Mouse (Mus musculus) hindbrain, embryonic 16.5 days (tissue): Measurements from ENCODE around the gene Zic5. TPM values are rescaled to one million over a fixed set of nuclear protein-coding genes. Genes with fewer than 3 reads are reported as not detected.
A peak's percentile ranks its signal among the peaks of the same experiment; 100 is the strongest.
"Not testable (repeated sequence)": the region's sequence is repeated elsewhere in the genome, so short reads cannot be mapped to it uniquely, and the experiment has no call there.

Experiments
- ATAC-seq: fragments of 200-750 bp; cut with Nextera tagmentation; 2 replicates; pipeline ENCODE4 v1.8.0; 2017; ENCODE audit warnings: moderate TSS enrichment, moderate library complexity
- H3K27ac ChIP-seq: fragments of 300-500 bp; sonication (generic); 2 replicates; pipeline ENCODE4 v1.5.1; 2014; ENCODE audit warnings: low read depth, mild to moderate bottlenecking, control low read depth, low read length, moderate library complexity
- H3K27me3 ChIP-seq: fragments of 300-500 bp; sonication (generic); replicated peaks from 2 replicates; pipeline ENCODE4 v1.6.1; 2014; ENCODE audit warnings: low read length; ENCODE audit not compliant: control insufficient read depth, insufficient read depth
- H3K36me3 ChIP-seq: fragments of 300-500 bp; sonication (generic); 2 replicates; pipeline ENCODE4 v1.6.1; 2014; ENCODE audit warnings: mild to moderate bottlenecking, low read length, moderate library complexity, mixed read lengths; ENCODE audit not compliant: control insufficient read depth, insufficient read depth
- H3K4me1 ChIP-seq: fragments of 300-500 bp; sonication (generic); 2 replicates; pipeline ENCODE4 v1.6.1; 2014; ENCODE audit warnings: low read depth, low read length; ENCODE audit not compliant: control insufficient read depth, insufficient read depth
- H3K4me2 ChIP-seq: fragments of 300-500 bp; sonication (generic); 2 replicates; pipeline ENCODE4 v1.6.1; 2014; ENCODE audit warnings: mild to moderate bottlenecking, low read length, control low read depth, moderate library complexity
- H3K4me3 ChIP-seq: fragments of 300-500 bp; sonication (generic); 2 replicates; pipeline ENCODE4 v1.5.1; 2014; ENCODE audit warnings: mild to moderate bottlenecking, low read length, control low read depth, moderate library complexity
- H3K9ac ChIP-seq: fragments of 300-500 bp; sonication (generic); 2 replicates; pipeline ENCODE4 v1.6.1; 2014; ENCODE audit warnings: low read depth, mild to moderate bottlenecking, control low read depth, low read length, moderate library complexity
- H3K9me3 ChIP-seq: fragments of 300-500 bp; sonication (generic); 2 replicates; pipeline ENCODE4 v1.6.1; 2014; ENCODE audit warnings: mild to moderate bottlenecking, low read length, moderate library complexity; ENCODE audit not compliant: control insufficient read depth
- WGBS: fragments of 180-500 bp; shearing (Covaris S2); extraction: QIAGEN DNeasy Blood & Tissue Kit; methylation state at CpG from one replicate; pipeline ENCODE4 v1.1.7; 2014; 5-methylcytosine and 5-hydroxymethylcytosine counted together
- polyA plus RNA-seq: library from polyadenylated mRNA; unstranded; fragments of >200 nt; fragmentation: Nextera tagmentation; extraction: Ambion mirVana; gene quantifications from 2 replicates; pipeline ENCODE4 v1.2.1, GENCODE M21; 2015

Zic5 gene
- polyA plus RNA-seq, 1 experiment from 2014 or later = 14.9 TPM

- Histone ChIP-seq H3K4me2 (peak overlapping the region; percentile 53), H3K27me3 (peaks cover 24% of the 10 kb centered on the region), H3K9ac (peak overlapping the region; percentile 53), H3K4me3 (peak overlapping the region; percentile 24), H3K27ac (peak overlapping the region; percentile 72), H3K9me3 (no peaks in the 10 kb centered on the region), H3K4me1 (peaks cover 7% of the 10 kb centered on the region), H3K36me3 (no peaks in the 10 kb centered on the region)
- ATAC-seq = no peak
- WGBS = 9% methylated on average over 28 of the region's 28 CpGs
These were observed 3.7 kb upstream of the Zic5 start for GRCm38 (mm10) chr14:122468971-122469755.

- H3K27me3 ChIP-seq = peaks cover 28% of the 10 kb centered on the region
- H3K4me1 ChIP-seq = peaks cover 10% of the 10 kb centered on the region
- H3K4me2 ChIP-seq = peak overlapping the region; percentile 53
- no peaks in the 10 kb centered on the region for H3K36me3 ChIP-seq
- 15% methylated on average over 23 of the region's 23 CpGs for WGBS
- peak overlapping the region; percentile 72 for H3K27ac ChIP-seq
- peak overlapping the region; percentile 53 for H3K9ac ChIP-seq
- ATAC-seq = no peak
- H3K9me3 ChIP-seq = no peaks in the 10 kb centered on the region
- peak overlapping the region; percentile 24; the same call in 1 of the 2 replicates for H3K4me3 ChIP-seq
These were observed 2.7 kb upstream of the Zic5 start for GRCm38 (mm10) chr14:122467926-122468841.

GRCm38 (mm10) chr14:122466756-122467362 lies 1.4 kb upstream of the Zic5 start:
- WGBS = 33% methylated on average over 7 of the region's 7 CpGs
- H3K27me3 ChIP-seq = peaks cover 28% of the 10 kb centered on the region

GRCm38 (mm10) chr14:122465931-122466490 lies 534 bp upstream of the Zic5 start:
- Histone ChIP-seq H3K9me3 (no peaks in the 10 kb centered on the region), H3K4me2 (peak overlapping the region; percentile 66), H3K27me3 (peaks cover 28% of the 10 kb centered on the region), H3K4me1 (peaks cover 10% of the 10 kb centered on the region), H3K27ac (peak overlapping the region; percentile 93), H3K9ac (peak overlapping the region; percentile 39; the same call in 1 of the 2 replicates), H3K4me3 (peak overlapping the region; percentile 57), H3K36me3 (no peaks in the 10 kb centered on the region)
- WGBS = 24% methylated on average over 13 of the region's 13 CpGs
- ATAC-seq = no peak

More at GRCm38 (mm10) chr14:122466756-122467362, 1.4 kb upstream of the Zic5 start:
- H3K4me2 ChIP-seq = no peak overlapping the region; the same call in 1 of the 2 replicates
- no peak overlapping the region for H3K4me3 ChIP-seq
- no peaks in the 10 kb centered on the region for H3K36me3 ChIP-seq
- no peak for ATAC-seq
- H3K4me1 ChIP-seq = peaks cover 10% of the 10 kb centered on the region
- no peaks in the 10 kb centered on the region for H3K9me3 ChIP-seq
- no peak overlapping the region for H3K27ac ChIP-seq
- H3K9ac ChIP-seq = no peak overlapping the region

GRCm38 (mm10) chr14:122464351-122464762 lies 1.1 kb downstream of the Zic5 start:
- ATAC-seq = peak; percentile 7; the same call in 1 of the 2 replicates
- H3K9me3 ChIP-seq = no peaks in the 10 kb centered on the region

GRCm38 (mm10) chr14:122463734-122464341 lies 1.6 kb downstream of the Zic5 start:
- H3K36me3 ChIP-seq, H3K9me3 ChIP-seq, H3K4me1 ChIP-seq: not testable (repeated sequence)
- ATAC-seq = peak; percentile 19; the same call in 1 of the 2 replicates
- peaks cover 21% of the 10 kb centered on the region for H3K27me3 ChIP-seq
- H3K9ac ChIP-seq = peak overlapping the region; percentile 77
- peak overlapping the region; percentile 57 for H3K4me3 ChIP-seq
- WGBS = 0% methylated on average over 41 of the region's 58 CpGs
- peak overlapping the region; percentile 66 for H3K4me2 ChIP-seq
- H3K27ac ChIP-seq = peak overlapping the region; percentile 93

More at GRCm38 (mm10) chr14:122464351-122464762, 1.1 kb downstream of the Zic5 start:
- Histone ChIP-seq H3K9ac (peak overlapping the region; percentile 77), H3K4me3 (peak overlapping the region; percentile 57), H3K27me3 (peaks cover 23% of the 10 kb centered on the region), H3K4me2 (peak overlapping the region; percentile 66), H3K36me3 (no peaks in the 10 kb centered on the region), H3K27ac (peak overlapping the region; percentile 93), H3K4me1 (peaks cover 10% of the 10 kb centered on the region)
- under 1% methylated on average over 44 of the region's 62 CpGs for WGBS

- H3K4me3 ChIP-seq = peak overlapping the region; percentile 57
- 2% methylated on average over 40 of the region's 40 CpGs for whole genome bisulfite sequencing
- no peaks in the 10 kb centered on the region for H3K9me3 ChIP-seq
- no peaks in the 10 kb centered on the region for H3K36me3 ChIP-seq
- peak overlapping the region; percentile 77 for H3K9ac ChIP-seq
- peaks cover 16% of the 10 kb centered on the region for H3K27me3 ChIP-seq
- H3K4me2 ChIP-seq = peak overlapping the region; percentile 66
- peak overlapping the region; percentile 93 for H3K27ac ChIP-seq
- H3K4me1 ChIP-seq = peaks cover 10% of the 10 kb centered on the region
- ATAC-seq = no peak
These were observed 2.3 kb downstream of the Zic5 start for GRCm38 (mm10) chr14:122463080-122463691.

- 9% methylated on average over 17 of the region's 17 CpGs for WGBS
- Histone ChIP-seq H3K9me3 (no peaks in the 10 kb centered on the region), H3K36me3 (no peaks in the 10 kb centered on the region), H3K27me3 (peaks cover 13% of the 10 kb centered on the region), H3K4me3 (peak overlapping the region; percentile 57), H3K4me1 (peaks cover 10% of the 10 kb centered on the region), H3K27ac (peak overlapping the region; percentile 93), H3K9ac (peak overlapping the region; percentile 77), H3K4me2 (peak overlapping the region; percentile 66)
- ATAC-seq = no peak
These were observed 2.8 kb downstream of the Zic5 start for GRCm38 (mm10) chr14:122462689-122463079.
